Mouse (Mus musculus) midbrain, postnatal 0 days (tissue): ENCODE data around the gene Dusp12. TPM values are rescaled to one million over a fixed set of nuclear protein-coding genes. Genes with fewer than 3 reads are reported as not detected.

Experiments
- ATAC-seq: fragments of 200-750 bp; cut with Nextera tagmentation; 2 replicates; pipeline ENCODE4 v1.8.0; 2017; ENCODE audit warnings: moderate number of reproducible peaks, mild to moderate bottlenecking, moderate TSS enrichment, moderate library complexity; ENCODE audit not compliant: low FRiP score
- DNase-seq: peaks from one replicate; pipeline ENCODE4 v3.0.0-alpha.2; 2015; ENCODE audit warnings: low spot score
- H3K27ac ChIP-seq: fragments of 300-500 bp; sonication (generic); 2 replicates; pipeline ENCODE4 v1.5.1; 2014; ENCODE audit warnings: low read depth, mild to moderate bottlenecking, low read length, mixed read lengths
- H3K27me3 ChIP-seq: fragments of 300-500 bp; sonication (generic); 2 replicates; pipeline ENCODE4 v1.6.1; 2014; ENCODE audit warnings: low read length, control low read depth, mixed read lengths; ENCODE audit not compliant: insufficient read depth
- H3K36me3 ChIP-seq: fragments of 300-500 bp; sonication (generic); 2 replicates; pipeline ENCODE4 v1.6.1; 2014; ENCODE audit warnings: low read length, control low read depth, mixed read lengths; ENCODE audit not compliant: insufficient read depth
- H3K4me1 ChIP-seq: fragments of 300-500 bp; sonication (generic); 2 replicates; pipeline ENCODE4 v1.6.1; 2014; ENCODE audit warnings: mild to moderate bottlenecking, control low read depth, antibody characterized with exemption, low read length, mixed read lengths; ENCODE audit not compliant: insufficient read depth
- H3K4me2 ChIP-seq: fragments of 300-500 bp; sonication (generic); 2 replicates; pipeline ENCODE4 v1.6.1; 2014; ENCODE audit warnings: low read depth, mild to moderate bottlenecking, low read length, mixed read lengths; ENCODE audit not compliant: poor library complexity, severe bottlenecking
- H3K4me3 ChIP-seq: fragments of 300-500 bp; sonication (generic); 2 replicates; pipeline ENCODE4 v1.5.1; 2014; ENCODE audit warnings: low read depth, mild to moderate bottlenecking, low read length, moderate library complexity
- H3K9ac ChIP-seq: fragments of 300-500 bp; sonication (generic); replicated peaks from 2 replicates; pipeline ENCODE4 v1.6.1; 2014; ENCODE audit warnings: mild to moderate bottlenecking, low read length, moderate library complexity, mixed read lengths; ENCODE audit not compliant: poor library complexity, severe bottlenecking
- H3K9me3 ChIP-seq: fragments of 300-500 bp; sonication (generic); 2 replicates; pipeline ENCODE4 v1.6.1; 2016; ENCODE audit warnings: low read length, control low read depth
- CTCF ChIP-seq: IDR thresholded peaks from 2 replicates; pipeline ENCODE4 v1.5.1; 2016; ENCODE audit warnings: antibody characterized with exemption, mild to moderate bottlenecking
- WGBS: fragments of 180-500 bp; shearing (Covaris S2); extraction: QIAGEN DNeasy Blood & Tissue Kit; methylation state at CpG from one replicate; pipeline ENCODE4 v1.1.7; 2014; 5-methylcytosine and 5-hydroxymethylcytosine counted together
- polyA plus RNA-seq: library from polyadenylated mRNA; unstranded; fragments of >200 nt; fragmentation: Nextera tagmentation; extraction: Ambion mirVana; gene quantifications from 2 replicates; pipeline ENCODE4 v1.2.1, GENCODE M21; 2015
- total RNA-seq: library from RNA; depleted of rRNA; stranded (reverse); fragments of >200 nt; gene quantifications from 2 replicates; pipeline ENCODE4 v1.2.3, GENCODE M21; 2014

Gene Dusp12
- total and polyA plus RNA-seq, 2 experiments from 2014 or later, result 39.6 to 43.3 TPM

GRCm38 (mm10) chr1:170863033-170863432, 22.3 kb downstream of the Dusp12 start:
- Histone ChIP-seq H3K4me2 (no peak overlapping the region), H3K27ac (no peak overlapping the region), H3K9ac (no peak overlapping the region), H3K36me3 (no peaks in the 10 kb centered on the region), H3K4me3 (no peak overlapping the region), H3K4me1 (no peaks in the 10 kb centered on the region), H3K9me3 (no peaks in the 10 kb centered on the region), H3K27me3 (no peaks in the 10 kb centered on the region)
- TF ChIP-seq CTCF, result no peak
- WGBS, result 71% methylated on average over 4 of the region's 4 CpGs
- ATAC-seq (no peak), DNase-seq (no peak)

- Histone ChIP-seq H3K4me1 (no peaks in the 10 kb centered on the region), H3K36me3 (no peaks in the 10 kb centered on the region), H3K27ac (no peak overlapping the region), H3K4me3 (no peak overlapping the region), H3K9ac (no peak overlapping the region), H3K27me3 (no peaks in the 10 kb centered on the region), H3K9me3 (no peaks in the 10 kb centered on the region), H3K4me2 (no peak overlapping the region)
- ATAC-seq (no peak), DNase-seq (no peak)
- 78% methylated on average over 3 of the region's 3 CpGs for WGBS
- TF ChIP-seq CTCF, result no peak
These were observed 23.0 kb downstream of the Dusp12 start for GRCm38 (mm10) chr1:170862435-170862717.

GRCm38 (mm10) chr1:170861671-170862434, 23.5 kb downstream of the Dusp12 start:
- no peak for TF ChIP-seq CTCF
- Histone ChIP-seq H3K9me3 (no peaks in the 10 kb centered on the region), H3K36me3 (no peaks in the 10 kb centered on the region), H3K4me3 (no peak overlapping the region), H3K27me3 (no peaks in the 10 kb centered on the region), H3K4me2 (no peak overlapping the region), H3K9ac (no peak overlapping the region), H3K4me1 (no peaks in the 10 kb centered on the region), H3K27ac (no peak overlapping the region)
- DNase-seq (no peak), ATAC-seq (no peak)
- 87% methylated on average over 13 of the region's 13 CpGs for WGBS

GRCm38 (mm10) chr1:170858872-170859271, 26.5 kb downstream of the Dusp12 start:
- 85% methylated on average over 1 of the region's 2 CpGs for WGBS
- no peaks in the 10 kb centered on the region for H3K4me1 ChIP-seq
- no peak overlapping the region for H3K27ac ChIP-seq
- ATAC-seq (no peak), DNase-seq (no peak)
- H3K27me3 ChIP-seq, result no peaks in the 10 kb centered on the region
- no peaks in the 10 kb centered on the region for H3K9me3 ChIP-seq
- H3K9ac ChIP-seq, result no peak overlapping the region
- no peak overlapping the region for H3K4me2 ChIP-seq
- TF ChIP-seq CTCF, result no peak
- no peaks in the 10 kb centered on the region for H3K36me3 ChIP-seq
- H3K4me3 ChIP-seq, result no peak overlapping the region

- Histone ChIP-seq H3K4me1 (no peaks in the 10 kb centered on the region), H3K9ac (no peak overlapping the region), H3K27ac (no peak overlapping the region), H3K9me3 (no peaks in the 10 kb centered on the region), H3K27me3 (no peaks in the 10 kb centered on the region), H3K4me2 (no peak overlapping the region), H3K4me3 (no peak overlapping the region), H3K36me3 (0 out of 2 replicates have a peak, but pooled peaks cover 4% of the 10 kb centered on the region)
- WGBS, result 93% methylated on average over 2 of the region's 2 CpGs
- DNase-seq, result no peak
- TF ChIP-seq CTCF, result no peak
- no peak for ATAC-seq
These were observed 28.0 kb downstream of the Dusp12 start for GRCm38 (mm10) chr1:170857369-170857768.

- ATAC-seq, result no peak
- H3K9ac ChIP-seq, result no peak overlapping the region
These were observed 30.1 kb downstream of the Dusp12 start for GRCm38 (mm10) chr1:170855056-170855760.

More at GRCm38 (mm10) chr1:170855056-170855760, 30.1 kb downstream of the Dusp12 start:
- 90% methylated on average over 13 of the region's 13 CpGs for WGBS
- TF ChIP-seq CTCF, result no peak
- Histone ChIP-seq H3K4me1 (no peaks in the 10 kb centered on the region), H3K4me3 (no peak overlapping the region), H3K27me3 (no peaks in the 10 kb centered on the region), H3K36me3 (0 out of 2 replicates have a peak, but pooled peaks cover 4% of the 10 kb centered on the region), H3K27ac (no peak overlapping the region), H3K4me2 (no peak overlapping the region), H3K9me3 (no peaks in the 10 kb centered on the region)
- DNase-seq, result no peak
